In the genomic region with DNA sequence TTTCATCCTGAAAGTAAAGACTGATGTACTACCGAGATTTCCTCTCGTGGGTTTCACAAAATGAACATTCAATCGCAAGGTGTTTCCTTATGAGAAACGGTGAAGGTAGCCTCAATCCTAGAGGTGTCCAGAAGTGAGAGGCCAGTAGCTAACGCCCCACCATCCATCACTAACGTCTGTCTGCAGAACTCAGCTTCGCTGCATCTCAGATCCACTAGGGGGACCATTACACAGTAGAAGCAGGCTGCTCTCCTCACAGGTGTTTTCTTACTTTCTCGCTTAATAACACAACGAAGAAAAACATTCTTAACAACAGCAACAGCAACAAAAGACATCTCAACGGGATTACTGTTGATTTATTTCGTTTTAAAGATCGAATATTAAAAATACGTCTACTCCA, we compare ENCODE assay signal across 11 mouse cellular contexts.
DNase-seq lines count a peak whose midpoint lies in the region; ATAC-seq and TF ChIP-seq lines count a peak whose summit lies in the region.
"Had no signal": no experiment of that assay in that cellular context is flagged by ENCODE, and none has a peak within 500 bp of the region (broad histone marks: within the 10 kb centered on the region; RNA-seq: fewer than 3 reads in every experiment).

No protein-coding gene starts in this region.

- DNase-seq in heart, adult 2 months = no peak
- DNase-seq in lung, postnatal 10 days = peak; percentile 23
- no peak for DNase-seq in lung, adult 2 months
- DNase-seq in layer of hippocampus, adult 2 months (ENCODE audit: low spot score in 2 of 2) = peak in 1 of 2 experiments; percentile 22
- DNase-seq in splenic B cell, adult 2 months (ENCODE audit: low read depth, low spot score) = peak; percentile 6
- no peak for DNase-seq in natural killer cell, adult 2 months (ENCODE audit: low spot score in 2 of 2)
- DNase-seq in thymus, postnatal 25 days = no peak
- DNase-seq: liver, embryonic 13.5 days; thymus, postnatal 36 days had no signal

- peak; percentile 48 for TF ChIP-seq CTCF in heart, adult 2 months (IDR thresholded peaks at IDR 0.05)
- no peak for TF ChIP-seq CTCF in lung, adult 2 months (IDR thresholded peaks at IDR 0.05; ENCODE audit: insufficient read depth, low read length)
- peak; percentile 75 for TF ChIP-seq CTCF in layer of hippocampus, adult 2 months (conservative IDR thresholded peaks at IDR 0.05)

- H3K36me3 ChIP-seq in heart, adult 2 months (ENCODE audit: control insufficient read depth, insufficient read depth, low read length) = no peaks in the 10 kb centered on the region
- H3K36me3 ChIP-seq in heart, embryonic 11.5 days (ENCODE audit: control insufficient read depth, insufficient read depth, low read length) = no peaks in the 10 kb centered on the region
- H3K36me3 ChIP-seq in splenic B cell, adult 2 months (ENCODE audit: control insufficient read depth, insufficient read depth, low read length, poor library complexity, severe bottlenecking) = no peaks in the 10 kb centered on the region
- H3K36me3 ChIP-seq: hindbrain, embryonic 15.5 days; liver, embryonic 13.5 days had no signal

- H3K4me1 ChIP-seq in heart, adult 2 months (ENCODE audit: control insufficient read depth, insufficient read depth, low read length) = no peaks in the 10 kb centered on the region
- H3K4me1 ChIP-seq in heart, embryonic 11.5 days (ENCODE audit: control insufficient read depth, insufficient read depth, low read length) = no peaks in the 10 kb centered on the region
- H3K4me1 ChIP-seq in lung, adult 2 months (ENCODE audit: control insufficient read depth, insufficient read depth, low read length) = peaks cover 2% of the 10 kb centered on the region; the same call in 1 of the 2 replicates
- H3K4me1 ChIP-seq: liver, embryonic 13.5 days had no signal

- TF ChIP-seq POLR2A in heart, adult 2 months (IDR thresholded peaks at IDR 0.05; ENCODE audit: insufficient read depth, low read depth, low read length) = no peak
- TF ChIP-seq POLR2A in lung, adult 2 months (IDR thresholded peaks at IDR 0.05; ENCODE audit: borderline replicate concordance, extremely low read depth, low read depth, low read length) = no peak

- H3K79me2 ChIP-seq in heart, adult 2 months (replicated peaks; ENCODE audit: control insufficient read depth, insufficient read depth, low read length) = no peaks in the 10 kb centered on the region

- TF ChIP-seq EP300 in heart, adult 2 months (IDR thresholded peaks at IDR 0.05; ENCODE audit: insufficient read depth, low read depth, low read length) = no peak

- 76% methylated on average over 13 of the region's 13 CpGs for WGBS in heart, adult 2 months
- whole genome bisulfite sequencing in heart, embryonic 11.5 days (ENCODE audit: insufficient replicate concordance) = 72% methylated on average over 13 of the region's 13 CpGs
- 65% methylated on average over 13 of the region's 13 CpGs for WGBS in lung, adult 2 months

- H3K9ac ChIP-seq in heart, adult 2 months (ENCODE audit: low read depth, low read length) = no peak overlapping the region
- H3K9ac ChIP-seq in heart, embryonic 11.5 days (ENCODE audit: low read depth, low read length) = no peak overlapping the region
- H3K9ac ChIP-seq: hindbrain, embryonic 15.5 days; liver, embryonic 13.5 days had no signal

- ATAC-seq in heart, embryonic 11.5 days (replicated peaks; ENCODE audit: insufficient number of reproducible peaks, low FRiP score, low TSS enrichment) = no peak

- H3K9me3 ChIP-seq in heart, embryonic 11.5 days (replicated peaks; ENCODE audit: control insufficient read depth, low read length) = peaks cover 5% of the 10 kb centered on the region; the same call in 1 of the 2 replicates
- H3K9me3 ChIP-seq: hindbrain, embryonic 15.5 days had no signal

- no peak overlapping the region for H3K4me2 ChIP-seq in heart, embryonic 11.5 days
- H3K4me2 ChIP-seq: hindbrain, embryonic 15.5 days; liver, embryonic 13.5 days had no signal

- no peak overlapping the region for H3K27ac ChIP-seq in heart, adult 2 months
- H3K27ac ChIP-seq in heart, embryonic 11.5 days (ENCODE audit: low read depth, low read length) = no peak overlapping the region
- H3K27ac ChIP-seq in layer of hippocampus, adult 2 months = no peak overlapping the region
- H3K27ac ChIP-seq: hindbrain, embryonic 15.5 days; liver, embryonic 13.5 days had no signal

- no peaks in the 10 kb centered on the region for H3K27me3 ChIP-seq in heart, adult 2 months (ENCODE audit: control insufficient read depth, insufficient read depth, low read length)
- 0 out of 2 replicates have a peak, but pooled peaks cover 2% of the 10 kb centered on the region for H3K27me3 ChIP-seq in heart, embryonic 11.5 days (ENCODE audit: control insufficient read depth, insufficient read depth, low read length)
- H3K27me3 ChIP-seq in splenic B cell, adult 2 months (ENCODE audit: control insufficient read depth, insufficient read depth, low read length, poor library complexity, severe bottlenecking) = no peaks in the 10 kb centered on the region
- H3K27me3 ChIP-seq: liver, embryonic 13.5 days had no signal

- intact Hi-C loops in heart, adult 2 months (cut with DNase I) = no loop called here

- H3K4me3 ChIP-seq in heart, adult 2 months = no peak overlapping the region
- no peak overlapping the region for H3K4me3 ChIP-seq in heart, embryonic 11.5 days (ENCODE audit: low read depth, low read length)
- no peak overlapping the region for H3K4me3 ChIP-seq in lung, adult 2 months (replicated peaks; ENCODE audit: extremely low read depth, low read depth, low read length)
- H3K4me3 ChIP-seq in layer of hippocampus, adult 2 months = no peak overlapping the region
- H3K4me3 ChIP-seq: hindbrain, embryonic 15.5 days; liver, embryonic 13.5 days had no signal

Comparison
In these comparisons a context has a peak if more than half of its experiments do, and no peak if none do; other contexts are left out.
1. DNase-seq: peak in lung, postnatal 10 days (single experiment) and splenic B cell, adult 2 months (single experiment); none in heart, adult 2 months (0 of 2), lung, adult 2 months (single experiment), natural killer cell, adult 2 months (0 of 2) and thymus, postnatal 25 days (single experiment).